Mouse (Mus musculus): ENCODE results near the gene Ccn1.

The Ccn1 gene

DNA sequence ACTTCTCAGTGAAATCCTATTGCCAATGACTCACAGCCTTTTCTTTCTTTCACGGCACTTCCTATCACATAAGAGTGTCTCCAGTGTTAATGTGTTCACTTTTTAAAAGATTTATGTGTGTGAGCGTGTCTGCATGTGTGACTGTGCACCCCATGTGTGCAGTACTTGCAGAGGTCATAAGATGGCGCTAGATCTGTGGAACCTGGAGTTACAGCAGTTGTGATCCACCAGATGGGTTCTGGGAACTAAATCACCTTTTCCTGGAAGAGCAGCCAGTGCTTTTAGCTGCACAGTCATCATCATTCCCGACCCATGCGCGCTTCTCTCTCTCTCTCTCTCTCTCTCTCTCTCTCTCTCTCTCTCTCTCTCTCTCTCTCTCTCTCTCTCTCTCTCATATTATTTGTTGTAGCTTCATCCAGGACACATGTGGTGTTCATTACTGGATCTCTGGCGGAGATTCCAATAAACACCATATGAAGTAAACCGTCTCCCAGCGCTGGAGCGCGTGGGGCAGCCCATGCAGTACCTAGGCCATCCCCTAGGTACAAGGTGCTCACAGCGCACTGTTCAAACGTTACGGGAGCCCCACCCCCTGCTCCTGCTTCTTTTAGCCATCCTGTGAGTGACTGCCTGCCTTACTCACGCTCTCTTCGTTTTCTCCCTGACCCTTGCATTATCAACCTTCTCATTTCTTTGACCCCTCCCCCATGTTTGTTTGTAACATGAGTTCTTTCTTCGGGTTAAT is 30.0 kb downstream of the Ccn1 start:
- no peak for DNase-seq (ENCODE audit: low spot score in 2 of 2)

DNA sequence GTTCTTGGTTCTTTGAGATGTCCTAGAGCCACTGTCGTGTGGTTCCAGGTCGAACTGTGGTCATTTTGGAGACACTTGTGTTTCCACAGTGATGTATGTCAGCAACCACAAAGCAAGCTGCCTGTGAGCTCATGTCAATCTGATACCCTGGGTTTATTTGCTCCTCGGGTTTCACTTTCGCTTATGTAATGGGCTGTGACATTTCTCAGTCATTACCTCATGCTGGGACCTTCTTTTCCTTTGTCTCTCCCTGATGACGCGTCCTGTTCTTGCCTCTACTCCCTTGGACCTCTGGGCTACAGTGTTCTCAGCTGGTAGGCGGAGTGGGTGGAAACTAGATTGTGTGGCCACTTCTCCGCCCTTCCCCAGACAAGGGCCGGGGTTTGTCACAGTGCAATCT is 31.5 kb downstream of the Ccn1 start:
- no peak for DNase-seq (ENCODE audit: low spot score in 2 of 2)

DNA sequence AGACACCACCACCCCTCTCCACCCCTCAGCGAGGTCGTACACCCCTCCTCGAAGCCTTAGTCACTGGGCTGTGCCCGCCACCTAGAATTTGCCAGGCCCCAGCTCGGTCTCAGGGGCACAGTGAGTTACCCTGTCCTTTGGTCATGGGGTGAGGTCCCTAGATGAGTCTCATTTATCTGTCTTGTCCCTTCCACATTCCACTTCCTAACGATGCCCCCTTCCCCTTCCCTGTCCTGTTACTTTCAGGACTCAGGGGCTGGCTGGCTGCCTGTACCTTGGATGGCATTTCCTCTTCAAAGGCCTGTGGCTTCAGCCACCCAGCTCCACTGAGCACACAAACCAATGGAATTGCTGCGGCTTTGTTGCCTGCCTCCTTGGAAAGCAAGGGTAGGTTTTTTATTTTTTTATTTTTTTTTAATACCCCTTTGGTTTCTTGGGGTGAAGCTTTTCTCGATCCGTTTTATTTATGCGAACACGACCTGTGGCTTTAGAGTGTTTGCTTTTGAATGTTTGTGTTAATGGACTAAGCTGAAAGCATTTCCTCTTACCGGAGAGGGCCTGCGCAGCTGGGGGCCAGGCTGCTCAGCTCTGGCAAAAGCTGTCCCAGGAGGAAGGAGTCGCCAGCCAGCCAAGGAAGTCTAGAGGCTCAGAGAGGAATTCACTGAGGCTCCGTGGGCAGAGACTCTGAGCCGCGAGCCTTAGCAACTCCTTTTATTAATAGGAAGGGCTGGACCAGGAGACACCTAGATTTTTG is 35.2 kb downstream of the Ccn1 start:
- DNase-seq (ENCODE audit: low spot score in 2 of 2): peak; percentile 39 to 49

DNA sequence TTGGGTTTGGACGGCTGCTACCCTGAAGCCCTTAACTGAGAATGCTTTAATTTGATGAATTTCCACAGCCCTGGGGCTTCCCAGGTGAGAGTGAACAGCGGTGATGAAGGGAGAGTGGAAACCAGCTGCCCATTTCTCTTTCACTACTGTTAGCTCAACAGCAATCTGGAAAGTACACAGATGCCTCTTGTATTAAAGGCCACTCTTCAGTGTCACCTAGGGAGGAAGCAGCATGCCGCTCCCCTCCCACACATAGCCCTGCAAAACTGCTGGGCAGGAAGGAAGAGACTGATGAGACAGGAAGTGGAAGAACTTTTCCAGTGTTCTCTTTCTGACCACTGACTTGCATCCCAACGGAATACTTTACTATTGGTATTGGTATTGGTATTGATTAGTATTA is 36.5 kb downstream of the Ccn1 start:
- DNase-seq (ENCODE audit: low spot score in 2 of 2): no peak

DNA sequence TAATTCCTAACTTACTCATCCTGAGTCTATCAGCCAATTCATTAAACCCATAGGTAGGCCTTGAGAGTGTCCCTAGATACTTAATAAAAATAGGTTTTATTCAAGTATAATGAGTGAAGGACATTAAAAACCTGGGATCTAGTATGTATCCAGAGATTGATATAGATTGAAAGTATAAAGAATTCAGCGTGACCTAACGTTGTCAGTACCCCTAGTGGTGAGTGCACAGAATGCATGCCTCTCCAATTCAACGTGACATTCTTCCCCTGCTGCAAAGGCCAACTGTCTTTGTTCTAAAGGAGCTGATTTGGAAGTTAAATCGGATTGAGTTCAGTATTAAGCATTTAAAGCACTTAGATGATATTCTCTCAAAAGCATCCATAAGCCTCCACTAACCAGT is 37.1 kb downstream of the Ccn1 start:
- DNase-seq (ENCODE audit: low spot score in 2 of 2): no peak

DNA sequence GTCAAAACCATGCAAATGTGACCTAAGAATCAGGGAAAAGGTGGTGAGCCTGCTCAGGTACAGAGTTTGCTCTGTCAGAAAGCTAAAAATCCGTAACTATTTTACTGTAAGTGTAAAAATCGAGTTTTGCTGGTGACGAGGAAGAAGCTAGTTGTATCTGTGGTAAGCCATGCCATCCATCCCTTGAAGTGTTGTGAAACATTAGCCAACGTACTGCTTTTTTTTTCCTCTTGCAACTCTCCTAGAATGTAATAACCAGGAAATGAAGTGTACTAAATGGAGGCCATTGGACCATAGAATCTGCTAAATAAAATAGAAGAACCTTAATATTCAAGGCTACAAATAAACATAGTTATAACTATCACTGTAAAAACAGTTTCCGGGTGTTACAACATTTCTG is 41.5 kb downstream of the Ccn1 start:
- no peak for DNase-seq (ENCODE audit: low spot score in 2 of 2)

DNA sequence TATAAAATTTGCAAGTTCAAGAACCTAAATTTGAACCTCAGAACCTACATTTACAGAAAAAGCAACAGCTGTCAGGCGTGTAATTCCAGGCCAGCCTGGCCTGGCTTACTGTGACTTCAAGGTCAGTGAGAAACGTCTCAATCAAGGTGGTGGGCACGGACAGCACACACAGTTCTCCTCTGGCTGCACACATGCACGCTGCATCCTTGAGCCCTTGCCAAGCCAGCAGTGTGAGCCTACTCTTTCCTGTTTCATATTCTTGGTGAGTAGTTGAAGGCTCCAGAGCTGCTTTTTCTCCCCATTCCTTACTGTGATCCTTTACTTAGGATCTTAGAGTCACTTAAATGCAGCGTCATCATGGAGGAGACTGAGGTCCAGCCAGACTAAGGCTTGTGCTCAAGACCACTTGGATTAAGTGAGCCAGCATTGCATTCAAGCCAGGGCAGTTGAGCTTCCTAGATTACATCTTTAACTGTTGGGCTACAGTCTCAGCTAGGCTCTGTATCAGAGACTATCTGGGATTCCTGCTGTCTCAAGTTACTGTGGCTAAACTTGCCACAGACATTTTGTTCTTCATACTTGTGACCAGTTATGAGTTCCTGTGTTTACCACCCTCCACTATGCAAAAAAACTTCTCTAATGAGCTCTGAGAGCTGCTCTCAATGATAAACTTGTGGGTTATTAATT is 44.2 kb downstream of the Ccn1 start:
- DNase-seq (ENCODE audit: low spot score in 2 of 2): no peak

DNA sequence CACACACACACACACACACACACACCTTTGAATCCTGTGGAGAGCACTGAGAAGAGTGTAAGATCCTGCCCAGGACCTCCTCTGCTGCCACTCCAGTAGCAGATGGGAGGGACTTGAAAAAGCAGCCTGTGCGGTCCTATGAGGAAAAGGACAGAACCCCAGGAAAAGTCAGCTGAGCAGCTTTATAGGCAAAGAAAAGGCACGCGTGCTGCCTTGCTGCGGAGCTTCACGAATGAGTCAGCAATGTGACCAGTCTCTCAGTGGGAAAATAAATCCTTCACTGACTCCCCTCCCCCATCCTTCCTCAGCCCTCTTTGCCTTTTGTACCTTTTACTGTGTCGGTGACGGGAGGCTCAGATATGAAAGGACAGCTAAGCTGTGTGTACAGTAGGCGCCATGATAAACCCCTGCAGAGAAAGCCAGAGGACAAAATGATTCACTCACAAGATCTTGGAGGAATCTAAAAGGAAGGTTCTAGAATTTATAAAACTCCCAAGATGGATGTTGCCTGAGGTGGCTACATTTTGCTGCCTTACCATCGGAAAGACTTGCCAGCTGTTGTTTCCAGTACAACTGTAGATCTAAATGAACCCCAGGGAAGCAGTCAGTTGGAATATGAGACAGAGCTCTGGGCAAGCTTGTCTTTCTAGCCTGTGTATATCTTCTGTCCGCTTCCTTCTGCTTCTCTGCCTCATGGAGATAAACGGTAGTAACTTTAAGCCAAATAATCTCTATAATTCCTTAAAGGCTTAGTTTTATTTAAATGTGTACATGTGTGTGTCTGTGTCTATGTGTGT is 47.2 kb downstream of the Ccn1 start:
- DNase-seq (ENCODE audit: low spot score in 2 of 2): no peak

DNA sequence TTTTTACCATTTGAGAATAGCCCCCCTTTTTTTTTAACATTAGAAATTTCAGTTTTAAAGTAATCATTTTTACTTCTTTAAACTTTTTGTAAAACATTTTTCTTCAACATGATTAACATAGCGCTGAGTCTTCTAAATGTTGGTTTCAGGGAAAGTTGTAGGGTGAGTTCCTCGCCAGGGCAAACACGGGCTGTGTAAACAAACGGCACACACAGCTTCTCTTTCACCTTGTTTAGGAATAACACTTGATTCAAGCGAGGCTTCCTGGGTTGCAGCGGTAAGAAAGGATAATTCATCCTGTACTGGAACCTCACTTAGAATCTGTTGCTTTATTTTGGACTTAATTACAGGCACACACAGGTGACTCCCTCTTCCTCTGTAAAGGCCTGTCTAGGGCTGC is 48.4 kb downstream of the Ccn1 start:
- DNase-seq (ENCODE audit: low spot score in 2 of 2): no peak

DNA sequence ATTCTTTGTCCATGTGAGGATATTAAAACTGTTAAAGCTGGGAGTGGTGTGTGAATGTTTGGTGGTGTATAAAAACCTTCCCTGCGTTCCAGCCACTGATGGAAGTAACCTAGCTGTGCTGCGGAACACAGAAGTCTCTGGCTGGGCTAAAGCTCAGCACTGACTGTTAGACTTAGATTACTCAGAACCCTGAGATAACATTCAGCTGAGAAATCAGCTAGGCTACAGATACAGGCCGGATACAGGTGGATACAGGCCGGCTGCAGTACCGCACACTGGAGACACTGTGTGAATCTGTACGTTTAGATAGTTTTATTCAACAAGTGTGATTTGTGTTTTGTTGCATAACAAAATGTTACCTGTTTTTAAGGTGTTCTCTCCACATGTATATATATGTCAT is 49.0 kb downstream of the Ccn1 start:
- no peak for DNase-seq (ENCODE audit: low spot score in 2 of 2)

DNA sequence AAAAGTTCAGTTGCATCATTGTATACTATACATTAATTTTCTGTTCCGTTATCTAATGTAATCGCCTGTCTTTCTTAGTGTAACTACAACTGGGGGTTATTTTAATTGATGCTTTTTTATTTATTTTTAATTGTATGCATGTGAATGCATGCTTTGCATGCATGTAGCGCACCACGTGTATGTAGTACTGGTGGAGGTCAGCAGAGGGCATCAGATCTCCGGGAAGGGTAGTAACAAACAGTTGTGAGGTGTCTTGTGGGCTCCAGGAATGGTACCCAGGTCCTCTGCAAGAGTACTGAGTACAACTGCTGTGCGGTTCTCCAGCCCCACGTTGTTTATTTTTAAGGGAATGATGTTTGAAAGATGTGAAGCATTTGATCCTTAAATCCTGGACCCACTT is 50.7 kb downstream of the Ccn1 start:
- no peak for DNase-seq (ENCODE audit: low spot score in 2 of 2)

Measured in right cerebral cortex, postnatal 10 days (tissue).